8 mouse cellular contexts compared by ENCODE assay signal in genomic region chr6:17281757-17282092, GRCm38 (mm10). TPM values are rescaled to one million over a fixed set of nuclear protein-coding genes. Genes with fewer than 3 reads are reported as not detected.
A peak's percentile ranks its signal among the peaks of the same experiment; 100 is the strongest.
DNase-seq lines count a peak whose midpoint lies in the region; ATAC-seq and TF ChIP-seq lines count a peak whose summit lies in the region.

No protein-coding gene starts in this region.

- H3K27ac ChIP-seq in kidney, embryonic 16.5 days (ENCODE audit: low read length) = peak overlapping the region; percentile 90
- no peak overlapping the region for H3K27ac ChIP-seq in embryonic facial prominence, embryonic 11.5 days (replicated peaks; ENCODE audit: low read depth, low read length)
- peak overlapping the region; percentile 88 for H3K27ac ChIP-seq in hindbrain, embryonic 10.5 days
- peak overlapping the region; percentile 61 for H3K27ac ChIP-seq in liver, postnatal 0 days (ENCODE audit: low read depth)
- peak overlapping the region; percentile 91 for H3K27ac ChIP-seq in stomach, postnatal 0 days (replicated peaks)

- no peaks in the 10 kb centered on the region for H3K36me3 ChIP-seq in kidney, embryonic 16.5 days (ENCODE audit: insufficient read depth, low read length)
- no peaks in the 10 kb centered on the region for H3K36me3 ChIP-seq in embryonic facial prominence, embryonic 11.5 days (replicated peaks; ENCODE audit: control insufficient read depth, insufficient read depth, low read depth, low read length)
- no peaks in the 10 kb centered on the region for H3K36me3 ChIP-seq in hindbrain, embryonic 10.5 days
- H3K36me3 ChIP-seq in liver, postnatal 0 days (replicated peaks; ENCODE audit: insufficient read depth, low read length) = no peaks in the 10 kb centered on the region
- no peaks in the 10 kb centered on the region for H3K36me3 ChIP-seq in stomach, postnatal 0 days (ENCODE audit: control insufficient read depth, insufficient read depth, low read length)

- H3K27me3 ChIP-seq in kidney, embryonic 16.5 days (ENCODE audit: insufficient read depth, low read length) = no peaks in the 10 kb centered on the region; the same call in 1 of the 2 replicates
- H3K27me3 ChIP-seq in embryonic facial prominence, embryonic 11.5 days (ENCODE audit: control insufficient read depth, insufficient read depth, low read length) = no peaks in the 10 kb centered on the region
- peaks cover 32% of the 10 kb centered on the region for H3K27me3 ChIP-seq in hindbrain, embryonic 10.5 days (ENCODE audit: insufficient read depth, poor library complexity, severe bottlenecking)
- H3K27me3 ChIP-seq in liver, postnatal 0 days (ENCODE audit: insufficient read depth, low read length) = no peaks in the 10 kb centered on the region
- H3K27me3 ChIP-seq in stomach, postnatal 0 days (ENCODE audit: control insufficient read depth, insufficient read depth, low read length) = no peaks in the 10 kb centered on the region

- H3K9ac ChIP-seq in kidney, embryonic 16.5 days (replicated peaks; ENCODE audit: low read length) = peak overlapping the region; percentile 75
- no peak overlapping the region; the same call in 1 of the 2 replicates for H3K9ac ChIP-seq in embryonic facial prominence, embryonic 11.5 days (replicated peaks; ENCODE audit: low read length)
- no peak overlapping the region for H3K9ac ChIP-seq in liver, postnatal 0 days (replicated peaks)
- H3K9ac ChIP-seq in stomach, postnatal 0 days (ENCODE audit: low read length) = peak overlapping the region; percentile 74

- peak overlapping the region; percentile 77 for H3K4me2 ChIP-seq in kidney, embryonic 16.5 days (replicated peaks; ENCODE audit: low read depth, low read length)
- peak overlapping the region; percentile 95 for H3K4me2 ChIP-seq in embryonic facial prominence, embryonic 11.5 days (ENCODE audit: low read depth, low read length)
- peak overlapping the region; percentile 90 for H3K4me2 ChIP-seq in liver, postnatal 0 days (ENCODE audit: low read depth, low read length)
- peak overlapping the region; percentile 68 for H3K4me2 ChIP-seq in stomach, postnatal 0 days (replicated peaks; ENCODE audit: low read depth)

- no peaks in the 10 kb centered on the region for H3K9me3 ChIP-seq in kidney, embryonic 16.5 days (ENCODE audit: low read length)
- no peaks in the 10 kb centered on the region for H3K9me3 ChIP-seq in embryonic facial prominence, embryonic 11.5 days (replicated peaks; ENCODE audit: control insufficient read depth, low read length)
- H3K9me3 ChIP-seq in hindbrain, embryonic 10.5 days = no peaks in the 10 kb centered on the region
- H3K9me3 ChIP-seq in liver, postnatal 0 days (ENCODE audit: low read length) = no peaks in the 10 kb centered on the region
- no peaks in the 10 kb centered on the region for H3K9me3 ChIP-seq in stomach, postnatal 0 days (ENCODE audit: control insufficient read depth, low read length)

- 24% methylated on average over 8 of the region's 8 CpGs for WGBS in kidney, embryonic 16.5 days
- WGBS in embryonic facial prominence, embryonic 11.5 days = 28% methylated on average over 8 of the region's 8 CpGs
- WGBS in hindbrain, embryonic 10.5 days = 26% methylated on average over 8 of the region's 8 CpGs
- WGBS in liver, postnatal 0 days (ENCODE audit: insufficient replicate concordance) = 15% methylated on average over 8 of the region's 8 CpGs
- 14% methylated on average over 8 of the region's 8 CpGs for WGBS in stomach, postnatal 0 days

- H3K4me3 ChIP-seq in kidney, embryonic 16.5 days (ENCODE audit: low read length) = peak overlapping the region; percentile 56
- H3K4me3 ChIP-seq in embryonic facial prominence, embryonic 11.5 days (ENCODE audit: low read depth, low read length) = peak overlapping the region; percentile 48
- H3K4me3 ChIP-seq in hindbrain, embryonic 10.5 days = peak overlapping the region; percentile 58
- H3K4me3 ChIP-seq in liver, postnatal 0 days (ENCODE audit: low read depth, low read length) = peak overlapping the region; percentile 56
- peak overlapping the region; percentile 54 for H3K4me3 ChIP-seq in stomach, postnatal 0 days (ENCODE audit: low read depth, low read length)

- intact Hi-C loops in left cerebral cortex, postnatal 10 days (cut with DNase I) = no loop called here

- TF ChIP-seq EP300 in liver, postnatal 0 days (IDR thresholded peaks at IDR 0.05; ENCODE audit: low read depth) = no peak
- no peak for TF ChIP-seq EP300 in stomach, postnatal 0 days (optimal IDR thresholded peaks at IDR 0.05)

- no peak for TF ChIP-seq CTCF in liver, postnatal 0 days (IDR thresholded peaks at IDR 0.05; ENCODE audit: low read depth)
- TF ChIP-seq CTCF in stomach, postnatal 0 days (IDR thresholded peaks at IDR 0.05; ENCODE audit: low read depth) = no peak

- H3K4me1 ChIP-seq in kidney, embryonic 16.5 days (ENCODE audit: insufficient read depth, low read length) = peaks cover 15% of the 10 kb centered on the region
- no peaks in the 10 kb centered on the region for H3K4me1 ChIP-seq in embryonic facial prominence, embryonic 11.5 days (ENCODE audit: control insufficient read depth, insufficient read depth, low read length)
- H3K4me1 ChIP-seq in hindbrain, embryonic 10.5 days (replicated peaks) = peaks cover 27% of the 10 kb centered on the region
- peaks cover 10% of the 10 kb centered on the region for H3K4me1 ChIP-seq in liver, postnatal 0 days (ENCODE audit: insufficient read depth)
- no peaks in the 10 kb centered on the region for H3K4me1 ChIP-seq in stomach, postnatal 0 days (replicated peaks; ENCODE audit: control insufficient read depth, insufficient read depth)

- no peak for DNase-seq in kidney, adult 11 months
- DNase-seq in embryonic facial prominence, embryonic 11.5 days (ENCODE audit: low spot score) = no peak
- DNase-seq in hindbrain, embryonic 10.5 days (ENCODE audit: low spot score) = no peak
- no peak for DNase-seq in liver, postnatal 0 days
- DNase-seq in stomach, postnatal 0 days (ENCODE audit: low spot score) = no peak
- DNase-seq in gastrocnemius, postnatal 4 days (ENCODE audit: low spot score in 2 of 2) = no peak
- DNase-seq in left cerebral cortex, postnatal 10 days (ENCODE audit: extremely low spot score in 1 of 2, low spot score in 2 of 2) = no peak

- peak; percentile 25; the same call in 1 of the 2 replicates for ATAC-seq in kidney, embryonic 16.5 days (ENCODE audit: low FRiP score, low TSS enrichment)
- ATAC-seq in embryonic facial prominence, embryonic 11.5 days (replicated peaks; ENCODE audit: insufficient number of reproducible peaks, low FRiP score, low TSS enrichment, low read depth) = peak; percentile 39; the same call in 1 of the 2 replicates
- no peak; the same call in 1 of the 2 replicates for ATAC-seq in liver, postnatal 0 days
- ATAC-seq in stomach, postnatal 0 days (ENCODE audit: low FRiP score, low TSS enrichment) = peak; percentile 16; the same call in 1 of the 2 replicates

RNA-seq across cellular contexts. Expression of gene Cav2, which starts 0.7 kb away (rescaled TPM):
- polyA plus RNA-seq in kidney, embryonic 16.5 days (2015; fragmentation: Nextera tagmentation; extraction: Ambion mirVana) = 38.1 and 40.9 TPM in 2 replicates
- 7.4 and 8.2 TPM in 2 replicates for polyA plus RNA-seq in embryonic facial prominence, embryonic 11.5 days (2014; fragmentation: Nextera tagmentation; extraction: Ambion mirVana)
- polyA plus RNA-seq in hindbrain, embryonic 10.5 days (2016; fragmentation: Nextera tagmentation; extraction: Ambion mirVana) = 5.4 and 6.0 TPM in 2 replicates
- 4.5 and 4.7 TPM in 2 replicates for polyA plus RNA-seq in liver, postnatal 0 days (2015; fragmentation: Nextera tagmentation; extraction: Ambion mirVana)
- polyA plus RNA-seq in stomach, postnatal 0 days (2015; fragmentation: Nextera tagmentation; extraction: Ambion mirVana) = 62.7 and 63.5 TPM in 2 replicates
- total RNA-seq in gastrocnemius, postnatal 4 days (2021) = 10 to 100 TPM; 32.0 to 37.4 TPM
- total RNA-seq in left cerebral cortex, postnatal 10 days (2021) = 10 to 100 TPM; 31.6 to 32.7 TPM

RNA-seq across cellular contexts. Expression of gene Cav1, which starts 24.4 kb away (rescaled TPM):
- 87.9 and 127 TPM in 2 replicates for polyA plus RNA-seq in kidney, embryonic 16.5 days (2015; fragmentation: Nextera tagmentation; extraction: Ambion mirVana)
- 15.3 and 16.9 TPM in 2 replicates for polyA plus RNA-seq in embryonic facial prominence, embryonic 11.5 days (2014; fragmentation: Nextera tagmentation; extraction: Ambion mirVana)
- polyA plus RNA-seq in hindbrain, embryonic 10.5 days (2016; fragmentation: Nextera tagmentation; extraction: Ambion mirVana) = 7.3 and 8.2 TPM in 2 replicates
- polyA plus RNA-seq in liver, postnatal 0 days (2015; fragmentation: Nextera tagmentation; extraction: Ambion mirVana) = 6.9 and 7.3 TPM in 2 replicates
- 324 and 346 TPM in 2 replicates for polyA plus RNA-seq in stomach, postnatal 0 days (2015; fragmentation: Nextera tagmentation; extraction: Ambion mirVana)
- 100 to 1,000 TPM; 376 to 427 TPM for total RNA-seq in gastrocnemius, postnatal 4 days (2021)
- total RNA-seq in left cerebral cortex, postnatal 10 days (2021) = 10 to 100 TPM; 25.7 to 26.7 TPM

Comparison
In these comparisons a context has a peak if more than half of its experiments do, and no peak if none do; other contexts are left out.
1. H3K9ac ChIP-seq: peak in kidney, embryonic 16.5 days (single experiment) and stomach, postnatal 0 days (single experiment); none in embryonic facial prominence, embryonic 11.5 days (single experiment) and liver, postnatal 0 days (single experiment).
2. Peak in every context shown above with its lines, with median percentiles within 50 percentile points of each other: H3K4me2 ChIP-seq and H3K4me3 ChIP-seq.